Mouse (Mus musculus) thymus, postnatal 10 days (tissue): Measurements from ENCODE around the gene Tatdn3.

Experiments used
- DNase-seq, 2 experiments: peaks; one replicate each; pipeline ENCODE4 v3.0.0; 2021; ENCODE audit warnings: low spot score in 2 of 2

Gene Tatdn3

GRCm38 (mm10) chr1:191062781-191063485, at the start of gene Tatdn3, which contains the start of gene Nsl1:
TSS of gene Tatdn3 (minus strand) at chr1:191062932.
TSS of gene Nsl1 (plus strand) at chr1:191063012.
- peak; percentile 82 to 92 for DNase-seq

GRCm38 (mm10) chr1:191111146-191111545, 48.4 kb upstream of the Tatdn3 start:
- DNase-seq, result no peak

GRCm38 (mm10) chr1:191109907-191110306, 47.2 kb upstream of the Tatdn3 start:
- DNase-seq, result no peak

- DNase-seq, result no peak
Measured at GRCm38 (mm10) chr1:191107306-191107705, 44.6 kb upstream of the Tatdn3 start.

- DNase-seq, result no peak
Measured at GRCm38 (mm10) chr1:191105246-191105645, 42.5 kb upstream of the Tatdn3 start.

- DNase-seq, result no peak
Measured at GRCm38 (mm10) chr1:191102730-191103370, 40.1 kb upstream of the Tatdn3 start.

GRCm38 (mm10) chr1:191099772-191100291, 37.1 kb upstream of the Tatdn3 start:
- DNase-seq, result no peak

GRCm38 (mm10) chr1:191099114-191099513, 36.4 kb upstream of the Tatdn3 start:
- DNase-seq, result no peak

GRCm38 (mm10) chr1:191097802-191098747, 35.3 kb upstream of the Tatdn3 start, which contains the start of gene Batf3:
TSS of gene Batf3 (plus strand) at chr1:191097847.
- peak in 1 of 2 experiments; percentile 29 for DNase-seq

GRCm38 (mm10) chr1:191096871-191097681, 34.3 kb upstream of the Tatdn3 start:
- DNase-seq, result no peak

- DNase-seq, result no peak
Measured at GRCm38 (mm10) chr1:191095019-191095418, 32.3 kb upstream of the Tatdn3 start.

- no peak for DNase-seq
Measured at GRCm38 (mm10) chr1:191093578-191093977, 30.8 kb upstream of the Tatdn3 start.

- no peak for DNase-seq
Measured at GRCm38 (mm10) chr1:191092050-191092449, 29.3 kb upstream of the Tatdn3 start.

- no peak for DNase-seq
Measured at GRCm38 (mm10) chr1:191089355-191089754, 26.6 kb upstream of the Tatdn3 start.

- no peak for DNase-seq
Measured at GRCm38 (mm10) chr1:191087955-191088354, 25.2 kb upstream of the Tatdn3 start.

- no peak for DNase-seq
Measured at GRCm38 (mm10) chr1:191086960-191087359, 24.2 kb upstream of the Tatdn3 start.

GRCm38 (mm10) chr1:191086304-191086878, 23.7 kb upstream of the Tatdn3 start:
- DNase-seq, result no peak

- no peak for DNase-seq
Measured at GRCm38 (mm10) chr1:191085597-191085996, 22.9 kb upstream of the Tatdn3 start.

- peak; percentile 16 to 61 for DNase-seq
Measured at GRCm38 (mm10) chr1:191084951-191085559, 22.3 kb upstream of the Tatdn3 start.

GRCm38 (mm10) chr1:191083230-191083629, 20.5 kb upstream of the Tatdn3 start:
- DNase-seq, result no peak
